Mouse (Mus musculus): ENCODE results near the gene Tulp2.
A peak's percentile ranks its signal among the peaks of the same experiment; 100 is the strongest.
"Not testable (repeated sequence)": the region's sequence is repeated elsewhere in the genome, so short reads cannot be mapped to it uniquely, and the experiment has no call there.

Gene Tulp2

DNA sequence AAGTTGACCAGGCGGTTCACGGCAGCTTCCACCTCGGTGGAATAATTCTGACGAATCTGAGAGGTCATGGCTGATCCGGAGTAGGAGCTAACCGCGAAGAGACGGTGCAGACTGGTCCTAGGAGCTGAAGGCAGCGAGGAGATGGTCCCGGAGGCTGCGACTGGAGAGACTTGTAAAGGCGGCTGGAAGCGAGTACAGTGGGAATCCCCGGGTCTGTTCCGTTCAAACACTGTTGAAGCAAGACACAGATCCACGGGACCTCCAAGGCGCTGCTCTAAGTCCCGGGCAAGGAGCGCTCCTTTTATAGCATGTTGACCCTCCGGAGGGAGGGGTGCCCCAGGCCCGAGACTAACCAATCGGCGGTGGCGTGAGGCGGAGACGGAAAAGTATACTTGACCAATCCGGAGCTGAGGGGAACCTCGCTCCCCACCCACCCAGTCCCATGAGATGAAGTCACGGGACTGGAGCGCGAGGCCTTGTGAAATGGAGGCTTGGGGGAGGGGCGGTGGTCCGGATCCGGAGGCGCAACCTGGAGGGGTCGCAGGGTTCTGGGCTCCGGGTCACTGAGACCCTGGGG lies 22.0 kb upstream of the Tulp2 start, which contains the start of gene Ftl1:
Gene Ftl1, minus strand, starts transcription at position 321 of the 577 bp plus-strand sequence.
- DNase-seq (ENCODE audit: low spot score in 2 of 2) = peak; percentile 96

- no peak for DNase-seq (ENCODE audit: low spot score in 2 of 2)
Measured at GRCm38 (mm10) chr7:45460377-45460776, 21.3 kb upstream of the Tulp2 start.

DNA sequence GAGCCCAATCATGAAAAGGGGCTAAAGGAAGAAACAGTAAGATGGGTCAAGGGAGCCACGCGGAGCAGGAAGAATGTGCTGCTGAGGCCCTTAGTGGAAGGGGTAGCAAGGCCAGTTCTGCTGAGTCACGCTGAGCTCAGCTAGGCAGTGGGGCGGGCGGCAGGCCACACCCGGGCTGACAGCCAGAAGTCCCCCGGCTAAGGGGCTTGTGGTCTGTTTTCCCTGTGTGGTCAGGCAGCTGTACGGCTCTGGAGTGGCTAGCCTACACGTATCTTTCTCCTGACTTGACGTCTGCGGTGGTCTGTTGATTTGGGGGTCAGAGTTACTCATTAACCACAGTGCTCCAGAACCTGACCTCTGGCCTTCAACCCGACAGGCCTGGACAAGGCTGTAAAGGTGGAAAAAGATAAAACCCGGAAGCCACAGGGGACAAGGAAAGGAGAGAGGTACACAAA lies 20.8 kb upstream of the Tulp2 start:
- no peak for DNase-seq (ENCODE audit: low spot score in 2 of 2)

GRCm38 (mm10) chr7:45461326-45461725 lies 20.4 kb upstream of the Tulp2 start:
- DNase-seq (ENCODE audit: low spot score in 2 of 2) = no peak

DNA sequence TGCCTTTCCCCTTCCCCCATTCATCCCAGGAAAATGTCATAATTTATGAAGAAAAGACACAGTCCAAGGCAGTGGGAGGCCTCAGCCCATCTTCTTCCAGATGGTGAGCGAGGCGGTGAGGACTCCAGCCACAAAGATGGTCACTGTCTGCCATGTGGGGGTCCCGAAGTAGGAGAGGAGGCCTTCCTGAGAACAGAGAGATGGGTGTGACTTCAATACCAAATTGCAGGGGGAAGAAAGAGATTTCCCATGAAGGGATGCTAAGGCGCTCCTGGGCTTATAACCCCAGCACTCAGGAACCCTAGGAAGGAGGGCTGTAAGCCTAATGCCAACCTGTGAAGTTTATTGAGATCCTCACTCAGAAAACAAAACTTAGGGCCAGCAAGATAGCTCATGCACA lies 19.9 kb upstream of the Tulp2 start:
- no peak for DNase-seq (ENCODE audit: low spot score in 2 of 2)

- no peak for DNase-seq (ENCODE audit: low spot score in 2 of 2)
Measured at GRCm38 (mm10) chr7:45462325-45462724, 19.4 kb upstream of the Tulp2 start.

DNA sequence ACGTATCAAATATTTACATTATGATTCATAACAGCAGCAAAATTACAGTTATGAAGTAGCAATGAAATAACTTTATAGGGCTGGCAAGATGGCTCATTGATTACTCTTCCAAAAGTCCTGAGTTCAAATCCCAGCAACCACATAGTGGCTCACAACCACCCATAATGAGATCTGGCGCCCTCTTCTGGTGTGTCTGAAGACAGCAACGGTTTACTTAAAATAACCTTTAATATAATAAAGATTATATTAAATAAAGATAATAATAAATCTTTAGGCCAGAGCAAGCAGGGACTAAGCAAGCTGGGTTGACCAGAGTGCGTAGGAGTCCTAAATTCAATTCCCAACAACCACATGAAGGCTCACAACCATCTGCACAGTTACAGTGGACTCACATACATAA lies 18.8 kb upstream of the Tulp2 start:
- not testable (repeated sequence) for DNase-seq (ENCODE audit: low spot score in 2 of 2)

- no peak for DNase-seq (ENCODE audit: low spot score in 2 of 2)
Measured at GRCm38 (mm10) chr7:45463987-45464778, 17.5 kb upstream of the Tulp2 start.

- DNase-seq (ENCODE audit: low spot score in 2 of 2) = no peak
Measured at GRCm38 (mm10) chr7:45465112-45465511, 16.6 kb upstream of the Tulp2 start.

DNA sequence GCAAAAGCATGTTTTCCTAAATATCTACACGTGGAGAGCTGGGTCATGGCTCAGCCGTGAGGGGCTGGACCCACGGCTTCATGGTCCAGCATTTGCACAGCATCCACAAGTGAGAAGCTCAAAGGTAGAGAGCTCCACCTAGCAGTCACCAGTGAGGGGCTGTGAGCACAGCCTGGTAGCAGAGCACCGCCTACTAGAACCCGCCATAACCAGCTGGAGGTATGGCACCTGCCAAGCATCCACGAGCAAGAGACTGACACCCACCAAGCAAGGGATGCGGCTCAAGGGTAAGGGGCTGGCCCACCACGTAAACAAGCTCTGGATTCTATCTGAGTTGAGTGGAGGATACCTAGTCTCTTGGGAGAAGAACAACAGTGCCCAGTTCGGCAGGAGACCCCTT lies 16.1 kb upstream of the Tulp2 start:
- DNase-seq (ENCODE audit: low spot score in 2 of 2) = no peak

- peak; percentile 95 to 97 for DNase-seq (ENCODE audit: low spot score in 2 of 2)
Measured at GRCm38 (mm10) chr7:45466283-45467089, 15.2 kb upstream of the Tulp2 start, which contains the start of gene Bax. Bax (minus strand) TSS chr7:45466898.

DNA sequence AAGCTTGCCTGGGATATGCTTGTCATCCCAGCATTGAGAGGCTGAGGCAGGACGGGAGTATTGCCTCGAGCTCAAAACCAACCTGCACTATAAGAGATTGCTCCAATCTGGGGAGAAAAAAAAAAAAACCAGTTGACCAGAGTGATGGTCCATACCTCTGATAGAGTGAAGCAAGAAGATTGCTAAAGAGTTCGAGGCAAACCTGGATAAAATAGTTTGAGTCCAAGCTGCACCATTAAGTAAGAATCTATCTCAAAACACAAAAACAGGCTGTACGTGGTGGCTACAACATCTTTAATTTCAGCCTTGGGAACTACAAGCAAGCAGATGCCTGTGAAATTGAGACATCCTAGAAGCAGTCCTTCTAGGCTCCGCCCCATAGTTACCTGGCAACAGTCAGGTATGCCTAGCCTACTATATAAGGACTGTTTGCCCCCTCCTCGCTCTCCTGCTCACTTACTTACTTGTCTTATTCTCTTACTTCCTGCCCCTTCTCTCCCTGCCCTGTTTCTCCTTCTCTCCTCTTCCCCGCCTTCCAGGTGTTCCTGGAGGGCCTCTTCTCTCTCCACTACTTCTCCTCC lies 14.5 kb upstream of the Tulp2 start:
- DNase-seq (ENCODE audit: low spot score in 2 of 2) = no peak

DNA sequence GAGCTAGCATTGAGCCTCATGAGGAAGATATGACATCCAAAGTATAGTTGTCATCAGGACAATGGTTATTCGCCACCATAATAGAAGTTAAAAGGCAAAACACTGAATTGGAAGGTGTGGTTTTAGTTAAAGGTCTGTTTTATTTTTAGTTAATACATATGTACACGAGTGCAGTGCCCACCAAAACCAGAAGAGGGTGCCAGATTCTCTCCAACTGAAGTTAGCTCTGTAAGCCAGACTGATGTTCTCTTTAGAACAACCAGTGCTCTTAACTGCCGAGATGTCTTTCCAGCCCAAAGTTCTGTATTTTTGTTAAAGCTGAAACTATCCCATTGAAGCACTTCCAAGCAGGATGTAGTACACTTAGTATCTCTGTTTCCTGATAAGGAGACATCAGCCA lies 10.8 kb upstream of the Tulp2 start:
- peak; percentile 82 to 90 for DNase-seq (ENCODE audit: low spot score in 2 of 2)

- peak in 1 of 2 experiments; percentile 39 for DNase-seq (ENCODE audit: low spot score in 2 of 2)
Measured at GRCm38 (mm10) chr7:45475291-45475969, 6.2 kb upstream of the Tulp2 start.

DNA sequence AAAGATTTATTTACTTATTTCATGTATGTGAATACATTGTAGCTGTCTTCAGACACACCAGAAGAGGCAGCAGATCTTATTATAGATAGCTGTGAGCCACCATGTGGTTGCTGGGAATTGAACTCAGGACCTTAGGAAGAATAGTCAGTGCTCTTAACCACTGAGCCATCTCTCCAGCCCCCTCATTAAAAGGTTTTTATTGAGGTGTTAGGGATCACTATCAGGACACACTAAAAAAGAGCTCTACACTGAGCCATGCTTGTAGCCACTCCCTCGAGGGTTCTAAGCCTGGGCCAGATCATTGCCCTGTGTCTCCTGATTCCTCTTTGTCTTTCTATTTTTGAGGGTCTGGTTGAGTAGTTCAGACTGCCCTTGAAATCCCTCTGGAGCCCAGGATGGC lies 5.2 kb upstream of the Tulp2 start:
- DNase-seq (ENCODE audit: low spot score in 2 of 2) = no peak

GRCm38 (mm10) chr7:45477003-45477402 lies 4.7 kb upstream of the Tulp2 start:
- peak; percentile 66 to 69 for DNase-seq (ENCODE audit: low spot score in 2 of 2)

DNA sequence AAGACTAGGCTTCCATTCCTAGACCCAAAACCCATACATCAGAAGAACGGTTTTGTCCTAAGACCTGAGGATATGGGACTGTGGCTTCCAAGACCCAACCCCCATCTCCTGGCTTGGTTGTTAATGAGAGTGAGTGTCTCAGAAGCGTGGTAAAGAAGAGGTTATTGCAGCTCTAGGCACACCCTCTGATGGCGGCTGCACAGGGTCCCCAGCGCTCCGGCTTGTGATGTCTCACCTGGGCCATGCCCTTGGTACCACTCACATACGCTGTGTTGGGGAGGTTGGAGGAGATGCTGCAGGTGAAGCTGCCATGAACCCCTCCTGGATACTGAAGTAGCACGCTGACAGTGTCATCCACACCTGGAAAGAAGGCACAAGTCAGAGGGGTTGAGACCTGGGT lies 2.9 kb upstream of the Tulp2 start:
- DNase-seq (ENCODE audit: low spot score in 2 of 2) = no peak

- DNase-seq (ENCODE audit: low spot score in 2 of 2) = not testable (repeated sequence)
Measured at GRCm38 (mm10) chr7:45480310-45480709, 1.4 kb upstream of the Tulp2 start.

DNA sequence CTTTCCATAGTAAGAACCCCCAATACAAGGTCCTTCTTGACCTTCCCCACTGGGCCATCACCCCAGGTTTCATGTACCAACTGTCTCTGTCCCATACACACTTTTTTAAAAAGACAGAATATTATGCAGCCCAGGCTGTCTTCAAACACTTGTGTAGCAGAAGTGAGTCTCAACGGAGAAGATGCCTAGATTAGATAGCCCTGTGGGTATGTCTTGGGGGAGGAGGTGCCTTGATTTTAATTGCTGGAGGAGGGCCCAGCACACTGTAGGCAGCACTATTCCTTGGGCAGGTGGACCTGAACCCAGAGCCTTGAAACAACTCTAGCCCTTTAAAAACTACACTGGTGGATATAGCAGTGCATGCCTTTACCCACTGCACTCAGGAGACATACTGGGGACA lies 489 bp downstream of the Tulp2 start:
- DNase-seq (ENCODE audit: low spot score in 2 of 2) = no peak

- DNase-seq (ENCODE audit: low spot score in 2 of 2) = not testable (repeated sequence)
Measured at GRCm38 (mm10) chr7:45484985-45485384, 3.3 kb downstream of the Tulp2 start.

GRCm38 (mm10) chr7:45486158-45486557 lies 4.5 kb downstream of the Tulp2 start:
- DNase-seq (ENCODE audit: low spot score in 2 of 2) = no peak
